Mouse (Mus musculus) kidney, adult 2 months (tissue): ENCODE measurements at regions not wholly inside any gene's neighbourhood (a gene's known extent, or its start where the extent isn't known, plus 50 kb on each side); places are given as distances from the start of the nearest gene placed in this dataset.

Experiments
- CTCF ChIP-seq: fragments of 200-500 bp; conservative IDR thresholded peaks from 2 replicates; pipeline ENCODE4 v1.5.1; 2011; ENCODE audit warnings: low read depth, mild to moderate bottlenecking, control low read depth, low read length, moderate library complexity, mixed read lengths; ENCODE audit not compliant: insufficient read depth, insufficient read length
- POLR2A ChIP-seq: fragments of 200-500 bp; IDR thresholded peaks from one replicate; pipeline ENCODE4 v1.6.1; 2011; ENCODE audit warnings: low read depth, low read length, control low read depth

DNA sequence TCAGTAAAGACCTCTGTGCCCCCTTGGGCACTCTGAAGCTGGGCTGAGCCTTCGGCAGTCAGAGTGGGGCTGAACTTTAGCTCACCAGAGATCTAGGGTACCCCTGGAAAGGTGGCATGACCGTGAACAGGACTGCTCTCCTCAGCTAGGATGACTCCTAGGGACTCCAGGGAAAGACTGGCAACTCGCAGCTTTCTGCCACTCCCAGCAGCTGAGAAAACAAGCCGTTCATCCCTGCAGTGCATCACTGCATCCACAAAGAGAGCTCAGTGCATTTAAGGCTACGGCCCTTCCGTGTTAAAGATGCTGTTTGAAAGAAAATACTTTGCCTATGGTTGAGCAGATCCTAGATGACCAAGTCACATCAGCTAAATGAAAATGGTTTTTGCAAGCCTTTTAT, 126.4 kb downstream of the Mreg start:
- TF ChIP-seq POLR2A (no peak), CTCF (no peak)
